Mouse (Mus musculus): ENCODE data around the gene Gm11127.
"Not testable (repeated sequence)": the region's sequence is repeated elsewhere in the genome, so short reads cannot be mapped to it uniquely, and the experiment has no call there.

DNA sequence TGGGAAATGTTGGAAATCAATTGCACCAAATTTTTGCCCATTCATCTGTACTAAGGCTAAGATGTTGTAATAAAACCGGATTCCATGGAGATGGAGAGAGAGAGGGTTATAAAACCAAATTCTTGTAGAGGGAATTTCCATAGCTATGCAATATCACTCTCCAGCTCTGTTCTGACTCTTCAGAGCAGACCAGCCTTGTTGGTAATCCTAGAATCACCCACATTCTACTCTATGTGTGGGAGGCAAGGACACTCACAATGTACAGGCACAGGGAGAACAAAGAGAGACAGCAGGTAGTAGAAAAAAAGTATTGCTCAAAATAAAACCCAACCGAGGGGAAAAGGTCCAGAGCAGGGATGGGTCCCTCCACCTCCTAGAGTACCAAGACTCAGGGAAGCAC lies 33.8 kb upstream of the Gm11127 start:
- not testable (repeated sequence) for TF ChIP-seq EP300, CTCF (IDR thresholded peaks at IDR 0.05; ENCODE audit: low read depth)

Data from liver, embryonic 14.5 days (tissue).